Mouse (Mus musculus) heart, postnatal 0 days (tissue): ENCODE results near the gene Angptl2. TPM values are rescaled to one million over a fixed set of nuclear protein-coding genes. Genes with fewer than 3 reads are reported as not detected.

Experiments
- ATAC-seq: fragments of 200-750 bp; cut with Nextera tagmentation; 2 replicates; pipeline ENCODE4 v1.8.0; 2017; ENCODE audit warnings: low read depth, moderate number of reproducible peaks, moderate library complexity; ENCODE audit not compliant: insufficient read depth
- DNase-seq: peaks from one replicate; pipeline ENCODE4 v3.0.0-alpha.2; 2016; ENCODE audit warnings: low spot score
- H3K27ac ChIP-seq: fragments of 300-500 bp; sonication (generic); 2 replicates; pipeline ENCODE4 v1.5.1; 2014; ENCODE audit warnings: low read depth, mild to moderate bottlenecking
- H3K27me3 ChIP-seq: fragments of 300-500 bp; sonication (generic); 2 replicates; pipeline ENCODE4 v1.6.1; 2014; ENCODE audit warnings: low read length, mixed read lengths; ENCODE audit not compliant: control insufficient read depth, insufficient read depth
- H3K36me3 ChIP-seq: fragments of 300-500 bp; sonication (generic); replicated peaks from 2 replicates; pipeline ENCODE4 v1.6.1; 2014; ENCODE audit warnings: low read length, mixed read lengths; ENCODE audit not compliant: control insufficient read depth, insufficient read depth
- H3K4me1 ChIP-seq: fragments of 300-500 bp; sonication (generic); 2 replicates; pipeline ENCODE4 v1.6.1; 2014; ENCODE audit warnings: antibody characterized with exemption; ENCODE audit not compliant: control insufficient read depth, insufficient read depth
- H3K4me2 ChIP-seq: fragments of 300-500 bp; sonication (generic); 2 replicates; pipeline ENCODE4 v1.6.1; 2014; ENCODE audit warnings: low read depth, mild to moderate bottlenecking, low read length, moderate library complexity
- H3K4me3 ChIP-seq: fragments of 300-500 bp; sonication (generic); 2 replicates; pipeline ENCODE4 v1.5.1; 2014; ENCODE audit warnings: low read depth, low read length
- H3K9ac ChIP-seq: fragments of 300-500 bp; sonication (generic); replicated peaks from 2 replicates; pipeline ENCODE4 v1.6.1; 2014; ENCODE audit warnings: low read depth, low read length, mixed read lengths
- H3K9me3 ChIP-seq: fragments of 300-500 bp; sonication (generic); replicated peaks from 2 replicates; pipeline ENCODE4 v1.6.1; 2016; ENCODE audit warnings: low read length; ENCODE audit not compliant: control insufficient read depth
- CTCF ChIP-seq: IDR thresholded peaks from 2 replicates; pipeline ENCODE4 v1.5.1; 2016; ENCODE audit warnings: antibody characterized with exemption, control low read depth, low read depth
- EP300 ChIP-seq: IDR thresholded peaks from 2 replicates; pipeline ENCODE4 v1.6.1; 2016; ENCODE audit warnings: antibody characterized with exemption, low read depth
- WGBS: fragments of 180-500 bp; shearing (Covaris S2); extraction: QIAGEN DNeasy Blood & Tissue Kit; methylation state at CpG from one replicate; pipeline ENCODE4 v1.1.7; 2014; 5-methylcytosine and 5-hydroxymethylcytosine counted together
- polyA plus RNA-seq: library from polyadenylated mRNA; unstranded; fragments of >200 nt; fragmentation: Nextera tagmentation; extraction: Ambion mirVana; gene quantifications from 2 replicates; pipeline ENCODE4 v1.2.1, GENCODE M21; 2015
- total RNA-seq: library from RNA; depleted of rRNA; stranded (reverse); fragments of >200 nt; gene quantifications from 2 replicates; pipeline ENCODE4 v1.2.3, GENCODE M21; 2014; ENCODE audit warnings: low replicate concordance

Angptl2 gene
- total and polyA plus RNA-seq, 2 experiments from 2014 or later: 66.5 to 124 TPM

DNA sequence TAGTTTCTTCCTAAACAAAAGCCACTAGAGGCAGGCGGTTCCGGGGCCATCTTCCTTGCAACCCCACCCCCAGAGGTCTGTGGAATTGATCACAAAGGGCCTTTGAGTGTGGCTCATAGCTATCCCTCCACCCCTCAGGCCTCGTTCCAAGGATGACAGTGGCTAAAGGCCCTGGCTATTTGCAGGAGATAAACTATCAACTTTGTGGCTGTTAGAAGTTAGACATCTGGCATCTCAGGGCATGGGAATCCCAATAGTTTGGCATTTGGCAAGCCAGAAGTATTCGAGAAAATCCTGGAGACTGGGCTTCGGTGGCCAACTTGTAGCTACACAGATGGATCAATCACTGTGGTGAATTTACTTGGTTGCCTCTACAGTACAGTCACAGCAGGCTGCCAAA lies 18.0 kb downstream of the Angptl2 start:
- peaks cover 16% of the 10 kb centered on the region for H3K4me1 ChIP-seq
- 70% methylated on average over 5 of the region's 5 CpGs for WGBS
- no peak for DNase-seq
- H3K9ac ChIP-seq: no peak overlapping the region
- no peak for TF ChIP-seq CTCF
- no peak for TF ChIP-seq EP300
- H3K9me3 ChIP-seq: no peaks in the 10 kb centered on the region
- ATAC-seq: no peak
- H3K4me3 ChIP-seq: no peak overlapping the region
- H3K36me3 ChIP-seq: peaks cover 32% of the 10 kb centered on the region
- H3K27me3 ChIP-seq: no peaks in the 10 kb centered on the region
- 0 out of 2 replicates have a peak overlapping the region, but pooled peaks have one; percentile 4 for H3K27ac ChIP-seq
- H3K4me2 ChIP-seq: no peak overlapping the region

DNA sequence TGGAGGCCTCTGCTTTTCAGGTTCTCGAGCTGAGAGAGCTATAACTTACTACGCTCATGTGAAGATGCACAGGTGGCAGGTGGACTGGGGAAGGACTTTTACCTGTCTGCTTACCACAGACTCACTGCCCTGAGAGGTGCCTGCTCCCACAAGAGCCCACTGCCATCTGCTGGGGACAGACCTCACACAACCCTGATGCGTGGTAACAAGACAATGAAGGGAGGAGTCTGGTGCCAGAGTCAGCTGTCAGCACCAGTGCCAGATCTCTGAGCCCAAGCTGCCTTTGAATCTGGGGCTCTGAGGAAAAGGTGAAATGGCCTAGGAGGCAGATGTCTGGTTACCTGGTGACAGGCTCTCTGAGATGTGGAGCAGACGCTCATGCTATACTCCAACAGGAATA lies 19.0 kb downstream of the Angptl2 start:
- no peak for TF ChIP-seq EP300
- peak; percentile 64 for TF ChIP-seq CTCF
- no peak overlapping the region for H3K4me2 ChIP-seq
- peaks cover 24% of the 10 kb centered on the region for H3K36me3 ChIP-seq
- H3K4me1 ChIP-seq: peaks cover 16% of the 10 kb centered on the region
- H3K9ac ChIP-seq: no peak overlapping the region
- H3K27me3 ChIP-seq: no peaks in the 10 kb centered on the region
- 68% methylated on average over 4 of the region's 4 CpGs for WGBS
- no peak overlapping the region for H3K4me3 ChIP-seq
- ATAC-seq (0 out of 2 replicates have a peak, but pooled peaks have one; percentile 59), DNase-seq (no peak)
- H3K9me3 ChIP-seq: no peaks in the 10 kb centered on the region
- no peak overlapping the region for H3K27ac ChIP-seq

DNA sequence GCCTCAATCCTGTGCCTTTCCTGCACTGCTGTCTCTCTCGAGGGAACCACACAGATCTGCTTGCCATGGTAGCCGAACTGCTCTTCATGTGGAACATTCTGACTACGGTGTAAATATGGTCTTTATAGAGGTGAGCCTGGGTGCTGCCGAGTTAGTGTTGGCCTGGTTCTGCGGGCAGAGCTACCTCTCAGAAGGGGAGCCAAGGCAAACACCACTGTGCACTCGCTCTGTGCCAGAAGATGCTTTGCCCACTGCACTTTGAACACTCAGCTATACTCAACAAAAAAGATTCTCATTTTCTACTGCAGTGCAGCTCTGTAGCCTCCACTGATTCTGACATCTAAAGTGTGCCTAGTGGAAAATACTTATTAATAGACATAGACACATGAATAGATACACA lies 21.7 kb downstream of the Angptl2 start:
- H3K9ac ChIP-seq: no peak overlapping the region
- H3K27me3 ChIP-seq: no peaks in the 10 kb centered on the region
- peaks cover under 1% of the 10 kb centered on the region for H3K4me1 ChIP-seq
- peaks cover 27% of the 10 kb centered on the region for H3K36me3 ChIP-seq
- DNase-seq: no peak
- H3K4me3 ChIP-seq: no peak overlapping the region
- H3K4me2 ChIP-seq: no peak overlapping the region
- ATAC-seq: no peak
- TF ChIP-seq CTCF (no peak), EP300 (no peak)
- H3K9me3 ChIP-seq: no peaks in the 10 kb centered on the region
- 70% methylated on average over 6 of the region's 6 CpGs for WGBS
- H3K27ac ChIP-seq: no peak overlapping the region

DNA sequence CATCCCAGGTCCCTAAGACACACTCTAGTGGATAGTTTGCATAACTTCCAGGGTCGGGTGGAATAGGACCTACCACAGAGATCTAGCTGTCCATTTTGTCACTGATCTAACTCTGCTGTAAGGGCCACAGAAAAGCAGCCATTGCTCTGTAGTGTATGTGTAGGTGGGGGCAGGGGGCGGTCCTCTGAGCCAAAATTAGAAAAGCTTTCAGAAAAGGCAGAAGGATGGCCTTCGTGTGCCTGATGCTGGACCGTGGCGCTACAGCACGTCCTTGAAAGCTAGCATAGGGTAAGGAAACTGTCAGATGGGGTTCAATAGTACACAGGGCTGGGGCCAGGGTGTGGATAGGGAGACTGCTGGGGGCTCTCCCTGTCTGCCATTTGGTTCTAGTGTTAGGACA lies 29.0 kb downstream of the Angptl2 start:
- ATAC-seq: no peak
- Histone ChIP-seq H3K27ac (0 out of 2 replicates have a peak overlapping the region, but pooled peaks have one; percentile 16), H3K9me3 (no peaks in the 10 kb centered on the region), H3K4me1 (peaks cover 17% of the 10 kb centered on the region), H3K9ac (no peak overlapping the region), H3K4me3 (no peak overlapping the region), H3K27me3 (no peaks in the 10 kb centered on the region), H3K36me3 (peaks cover 45% of the 10 kb centered on the region), H3K4me2 (no peak overlapping the region)
- no peak for DNase-seq
- no peak for TF ChIP-seq CTCF
- TF ChIP-seq EP300: no peak
- WGBS: 50% methylated on average over 6 of the region's 6 CpGs

DNA sequence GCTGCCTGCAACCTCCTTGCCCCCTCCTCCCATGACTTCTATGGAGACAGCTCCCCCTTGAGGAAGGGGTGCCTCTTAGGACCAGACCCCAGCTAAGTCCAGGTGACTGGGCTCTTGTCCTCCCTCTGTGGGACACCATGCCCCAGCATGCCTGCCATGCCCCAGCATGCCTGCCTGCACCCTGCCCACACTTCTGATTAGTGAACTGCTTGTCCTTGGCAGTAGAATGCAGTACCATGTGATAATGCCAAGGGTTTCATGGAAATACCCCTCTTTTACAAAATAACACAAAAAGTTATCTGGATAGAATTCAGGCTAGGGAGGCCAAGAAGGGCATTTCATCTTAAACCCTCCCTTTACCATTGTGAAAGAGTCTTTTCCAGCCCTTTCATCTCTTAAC lies 29.5 kb downstream of the Angptl2 start:
- Histone ChIP-seq H3K9me3 (no peaks in the 10 kb centered on the region), H3K9ac (no peak overlapping the region), H3K4me2 (no peak overlapping the region), H3K27ac (0 out of 2 replicates have a peak overlapping the region, but pooled peaks have one; percentile 16), H3K4me3 (no peak overlapping the region), H3K4me1 (peaks cover 22% of the 10 kb centered on the region), H3K27me3 (no peaks in the 10 kb centered on the region), H3K36me3 (peaks cover 45% of the 10 kb centered on the region)
- DNase-seq: no peak
- ATAC-seq: peak; percentile 52; the same call in 1 of the 2 replicates
- TF ChIP-seq EP300 (no peak), CTCF (no peak; the same call in 1 of the 2 replicates)

DNA sequence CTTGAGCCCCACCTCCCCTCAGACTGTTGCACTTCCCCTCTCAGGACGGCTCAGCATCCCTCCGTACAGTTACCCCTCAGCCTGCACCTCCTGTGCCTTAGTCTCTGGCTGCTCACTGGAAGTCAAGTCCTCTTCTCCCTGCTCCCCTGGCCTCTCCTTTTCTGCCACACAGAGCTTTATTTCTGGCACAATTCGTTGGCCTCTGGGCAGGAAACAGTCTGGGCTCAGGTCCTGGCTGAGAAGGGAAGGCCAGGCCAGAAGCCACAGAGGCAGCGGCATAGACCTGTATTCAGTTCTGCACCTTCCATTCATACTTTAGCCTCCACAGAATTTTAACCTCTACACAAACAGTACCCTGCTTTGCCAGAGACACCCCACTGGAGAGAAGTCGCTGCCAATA lies 31.0 kb downstream of the Angptl2 start:
- TF ChIP-seq CTCF: no peak
- TF ChIP-seq EP300: no peak

More for the DNA sequence above, 31.0 kb downstream of the Angptl2 start:
- Histone ChIP-seq H3K27me3 (no peaks in the 10 kb centered on the region), H3K9me3 (no peaks in the 10 kb centered on the region), H3K4me2 (no peak overlapping the region), H3K4me3 (no peak overlapping the region), H3K27ac (no peak overlapping the region), H3K4me1 (peaks cover 30% of the 10 kb centered on the region), H3K9ac (no peak overlapping the region), H3K36me3 (peaks cover 40% of the 10 kb centered on the region)
- ATAC-seq: no peak
- WGBS: 68% methylated on average over 5 of the region's 5 CpGs
- DNase-seq: no peak
